Mouse (Mus musculus): Measurements from ENCODE around the gene Lrrc38. TPM values are rescaled to one million over a fixed set of nuclear protein-coding genes. Genes with fewer than 3 reads are reported as not detected.
"Not testable (repeated sequence)": the region's sequence is repeated elsewhere in the genome, so short reads cannot be mapped to it uniquely, and the experiment has no call there.

The Lrrc38 gene
- 1 to 10 TPM; 1.2 TPM for total RNA-seq (2021)

DNA sequence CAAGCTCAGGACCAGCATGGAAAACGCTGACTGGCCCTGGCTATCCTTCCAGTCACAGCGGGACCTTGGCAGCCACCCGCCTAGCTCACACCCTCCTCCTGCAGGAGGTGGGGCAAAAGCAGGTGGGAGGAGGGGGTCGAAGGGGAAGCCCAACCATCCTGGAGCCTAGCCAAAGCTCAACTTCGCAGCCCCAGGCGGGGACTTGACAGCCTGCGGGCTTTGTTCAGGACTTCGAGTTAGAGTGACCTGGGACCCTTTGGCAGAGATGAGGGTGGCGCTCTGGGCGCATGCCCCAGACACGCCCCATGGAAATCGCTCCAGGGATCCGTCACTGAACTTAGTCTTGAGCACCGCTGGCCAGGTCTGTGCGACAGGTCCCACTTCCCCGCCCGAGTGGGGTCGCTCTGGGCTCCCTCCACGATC, at the start of gene Lrrc38:
Gene Lrrc38 (plus strand): TSS at position 274 of the 423 bp plus-strand sequence.
- DNase-seq, result peak in 1 of 2 experiments; percentile 9

DNA sequence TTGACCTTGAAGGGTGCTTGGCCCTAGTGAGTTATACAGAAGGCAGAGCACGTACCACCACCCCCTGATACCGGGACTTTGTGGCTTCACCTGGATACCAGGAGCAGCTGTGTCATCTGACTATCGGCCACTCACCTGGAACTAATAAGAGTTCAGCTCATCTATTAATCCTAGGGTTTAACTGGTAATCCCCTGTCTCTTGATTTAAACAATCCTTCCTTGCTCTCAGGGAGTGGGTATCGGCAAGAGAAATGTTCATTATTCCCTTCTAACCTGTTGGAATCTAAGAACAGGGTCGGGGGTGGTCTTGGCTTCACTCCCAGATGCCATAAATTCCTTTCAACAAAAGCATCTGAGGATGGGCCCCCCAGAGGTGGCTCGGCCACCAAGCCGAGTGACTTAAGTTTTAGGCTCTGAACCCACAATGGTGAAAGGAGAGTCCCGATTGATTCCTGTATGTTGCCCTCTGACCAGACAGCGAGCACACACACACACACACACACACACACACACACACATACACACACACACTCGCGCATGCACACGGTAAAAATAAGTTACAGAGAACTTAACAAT, 49.4 kb upstream of the Lrrc38 start:
- no peak for DNase-seq

DNA sequence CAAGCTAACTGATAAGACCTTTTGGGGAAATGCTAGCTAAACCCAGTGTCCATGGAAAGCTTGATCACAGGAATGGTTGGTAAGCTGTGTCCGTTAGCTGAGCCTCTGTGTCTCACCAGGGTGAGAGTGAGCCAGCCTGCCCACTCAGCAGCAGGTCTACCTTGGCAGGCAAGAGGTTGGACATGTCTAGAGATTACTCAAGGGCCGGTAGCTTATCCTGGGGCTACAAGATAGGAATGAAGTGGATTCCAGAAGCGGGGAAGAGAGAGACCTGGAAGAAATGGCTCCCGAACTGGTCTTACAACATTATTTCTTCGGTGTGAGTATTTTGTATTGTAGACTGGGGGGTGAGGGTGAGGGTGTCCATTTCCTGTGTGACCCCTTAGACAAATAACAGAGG, 48.5 kb upstream of the Lrrc38 start:
- no peak for DNase-seq

DNA sequence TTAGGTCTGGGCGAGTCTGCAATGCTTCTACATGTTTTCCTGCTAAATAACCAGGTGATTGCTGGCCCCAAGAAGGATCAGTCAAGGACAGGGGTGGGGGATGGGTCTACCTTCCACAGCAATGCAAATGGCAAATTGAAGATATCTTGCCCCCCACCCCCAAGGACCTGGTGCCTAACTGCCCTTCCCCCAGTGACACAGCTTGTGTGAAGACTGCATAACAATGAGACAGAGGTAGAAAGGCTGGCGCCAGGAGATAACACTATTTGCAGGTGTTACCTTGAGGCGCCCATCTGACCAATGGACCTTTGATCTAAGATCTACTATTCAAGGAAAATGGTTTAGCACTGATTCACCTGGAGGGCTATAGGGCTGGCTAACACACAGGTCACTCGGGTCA, 47.7 kb upstream of the Lrrc38 start:
- DNase-seq, result no peak

DNA sequence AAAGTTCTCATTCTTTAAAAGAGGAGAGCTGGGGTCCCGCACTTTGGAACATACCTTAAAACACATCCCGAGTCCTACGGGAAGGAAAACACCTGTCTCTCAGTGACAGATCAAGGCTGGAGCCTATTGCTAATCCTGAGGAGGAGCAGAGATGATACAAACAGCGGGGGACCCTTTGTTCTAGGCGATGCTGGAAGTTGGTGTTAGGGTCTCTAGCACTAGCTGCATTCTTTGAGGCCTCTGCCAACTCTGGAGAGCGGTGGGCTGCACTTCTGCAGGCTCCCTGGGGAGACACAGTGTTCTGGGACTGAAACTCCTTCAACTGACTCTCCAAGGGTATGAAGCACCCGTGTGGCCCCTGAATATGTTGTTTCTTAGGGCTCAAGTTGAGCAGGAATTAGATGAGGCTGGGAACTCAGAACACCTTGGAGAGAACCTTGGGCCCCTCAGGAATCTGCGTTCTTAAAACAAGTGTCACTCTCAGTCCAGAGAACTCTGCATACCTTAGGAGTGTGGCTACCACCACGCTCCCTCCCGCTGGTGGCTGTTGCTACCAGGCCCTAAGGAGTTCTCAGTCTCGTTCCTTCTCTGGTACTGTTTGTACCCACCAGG, 47.2 kb upstream of the Lrrc38 start:
- no peak for DNase-seq

DNA sequence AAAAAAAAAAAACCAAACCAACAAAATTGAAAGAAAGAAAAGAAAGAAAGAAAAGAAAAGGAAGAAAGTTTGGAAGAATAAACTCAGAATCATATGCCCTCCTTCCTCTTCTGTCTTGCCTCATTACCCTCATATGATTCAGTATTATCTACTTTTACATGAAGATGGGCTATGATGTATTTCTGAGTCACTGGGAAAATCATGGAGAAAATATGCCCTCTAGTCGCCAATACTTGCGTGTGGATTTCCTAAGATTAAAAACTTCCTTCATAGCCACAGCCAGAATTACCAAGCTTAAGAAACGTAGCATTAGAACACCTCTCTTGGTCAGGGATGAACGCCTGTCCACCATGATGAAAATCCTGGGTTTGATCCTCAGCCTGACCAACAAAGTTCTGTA, 44.5 kb upstream of the Lrrc38 start:
- no peak for DNase-seq

DNA sequence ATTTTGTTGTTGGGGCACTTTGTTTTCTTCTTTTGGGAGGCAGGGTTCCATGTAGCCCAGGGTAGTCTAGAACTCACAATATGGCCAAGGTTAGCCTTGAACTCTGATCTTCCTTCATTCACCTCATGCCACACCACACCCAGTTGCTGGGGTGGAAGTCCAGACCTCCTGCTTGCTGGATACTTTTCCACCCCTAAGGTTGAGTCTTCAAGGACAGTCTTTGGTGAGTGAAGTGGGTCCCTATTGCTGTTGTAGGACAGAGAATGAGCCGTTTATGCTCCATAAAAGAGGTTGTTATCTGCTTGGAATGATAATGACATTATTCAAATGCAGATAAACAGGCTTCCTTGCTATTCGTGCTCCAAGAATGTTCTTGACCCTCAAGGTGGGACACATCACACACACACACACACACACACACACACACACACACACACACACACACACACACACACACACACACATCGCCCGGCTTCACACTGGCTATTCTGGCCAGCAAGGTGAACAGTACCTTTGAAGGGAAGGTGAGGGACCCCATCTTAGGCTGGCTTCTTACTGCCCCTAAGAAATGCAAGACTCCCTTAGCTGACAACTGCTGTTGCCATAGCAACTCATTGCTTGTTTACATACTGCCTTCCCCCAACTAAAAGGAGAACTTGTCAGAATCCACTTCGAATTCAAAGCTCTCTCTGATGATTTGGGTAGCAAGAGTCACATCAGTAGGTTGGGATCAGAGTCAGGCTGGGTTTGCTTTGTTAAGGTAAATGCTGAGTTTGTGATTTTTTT, 43.4 kb upstream of the Lrrc38 start:
- DNase-seq, result no peak

DNA sequence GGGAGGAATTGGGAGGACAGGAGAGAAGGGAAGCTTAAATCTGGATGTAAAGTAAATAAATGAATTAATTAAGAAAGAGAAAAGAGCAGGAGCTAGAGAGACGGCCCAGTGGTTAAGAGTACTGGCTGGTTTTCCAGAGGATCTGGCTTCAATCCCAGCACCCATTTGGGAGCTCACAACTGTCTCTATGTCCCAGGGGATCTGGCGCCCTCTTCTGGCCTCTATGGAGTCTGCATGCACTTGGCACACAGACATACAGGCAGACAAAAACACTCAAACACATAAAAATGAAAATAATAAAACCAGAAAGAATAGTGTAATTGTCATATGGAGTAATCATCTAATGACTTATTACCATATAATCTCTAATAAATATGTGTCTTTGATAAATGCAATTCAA, 38.2 kb upstream of the Lrrc38 start:
- DNase-seq, result no peak

DNA sequence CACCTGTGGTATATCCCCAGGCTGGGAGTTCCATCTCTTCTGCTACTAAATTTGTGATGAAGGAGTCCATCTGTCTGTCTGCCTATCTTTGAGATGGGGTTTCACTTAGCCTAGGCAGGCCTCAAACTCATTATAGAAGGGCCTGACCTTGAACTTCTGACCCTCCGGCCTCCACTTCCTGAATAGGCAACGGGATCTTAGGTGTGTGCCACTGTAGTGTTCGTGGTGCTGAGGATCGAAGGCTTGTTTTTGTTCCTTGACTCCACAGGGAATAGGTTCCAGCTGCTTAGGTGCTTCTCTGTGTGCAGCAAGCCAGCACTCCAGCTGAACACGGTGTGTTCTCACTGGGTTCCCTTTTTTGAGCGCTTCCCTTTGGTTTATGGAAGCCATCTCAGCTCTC, 36.3 kb upstream of the Lrrc38 start:
- no peak for DNase-seq

DNA sequence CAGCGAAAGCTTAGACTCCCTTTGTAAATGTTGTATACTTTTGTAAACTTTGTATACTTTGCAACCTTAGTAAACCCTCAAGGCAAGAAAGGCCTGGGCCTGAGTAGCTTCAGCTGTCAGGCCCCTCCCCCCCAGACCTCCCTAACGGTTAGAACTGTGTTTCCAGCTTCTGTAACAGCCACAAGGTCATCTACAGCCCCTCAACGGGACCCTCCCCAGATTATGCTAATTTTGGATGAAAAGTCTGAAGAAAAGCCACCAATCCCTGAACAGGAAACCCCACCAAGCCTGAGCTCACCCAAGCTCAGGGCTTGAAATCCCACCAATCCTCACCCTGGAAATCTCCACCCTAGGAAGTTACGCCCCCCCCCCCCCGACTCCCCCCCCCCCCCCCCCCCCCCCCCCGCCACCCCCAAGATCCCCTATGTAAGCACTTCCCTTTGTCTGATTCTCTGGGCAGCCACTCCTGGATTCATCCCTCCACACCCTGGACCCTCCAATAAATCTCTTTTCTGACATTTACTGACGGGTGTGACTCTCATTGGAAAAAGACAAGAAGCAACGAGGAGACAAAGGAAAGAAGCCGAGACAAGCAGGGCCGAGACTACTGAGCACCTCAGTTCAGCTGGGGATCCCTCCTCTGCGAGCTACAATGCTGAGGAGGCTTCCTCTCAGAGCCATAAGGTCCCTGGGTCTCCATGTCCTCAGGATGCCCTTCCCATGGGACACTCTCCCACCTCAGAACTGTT, 25.2 kb upstream of the Lrrc38 start:
- no peak for DNase-seq

DNA sequence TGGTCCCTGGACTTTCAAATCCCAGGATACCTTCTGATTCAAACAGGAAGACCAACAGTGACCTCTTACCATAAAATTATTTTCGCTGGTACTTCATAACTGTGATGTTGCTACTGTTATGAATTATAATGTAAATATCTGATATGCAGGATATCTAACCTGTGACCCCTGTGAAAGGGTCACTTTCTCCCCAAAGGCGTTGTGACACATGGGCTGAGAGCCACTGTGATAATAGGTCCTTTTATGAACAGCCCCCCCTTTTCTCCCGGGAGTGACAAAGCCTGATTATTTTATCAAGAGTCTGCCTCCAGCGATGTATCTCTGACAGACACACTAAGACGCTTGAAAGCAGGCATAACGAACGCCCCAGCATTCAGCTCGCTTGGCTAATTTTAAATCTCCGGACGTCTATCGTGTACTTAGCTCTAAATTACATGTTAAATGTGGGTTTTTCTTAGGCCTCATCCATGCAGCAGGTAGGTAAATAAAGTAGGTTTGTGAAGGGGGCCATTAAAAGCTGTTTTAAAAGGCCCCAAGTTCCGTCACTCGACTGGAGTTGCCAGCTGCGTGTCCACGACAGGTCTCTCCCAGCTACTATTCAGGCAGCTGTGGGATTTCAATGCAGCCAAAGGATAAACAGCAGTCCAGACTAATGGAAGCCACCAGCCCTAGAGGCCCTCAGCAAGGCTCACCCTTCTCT, 24.5 kb upstream of the Lrrc38 start:
- DNase-seq, result no peak

DNA sequence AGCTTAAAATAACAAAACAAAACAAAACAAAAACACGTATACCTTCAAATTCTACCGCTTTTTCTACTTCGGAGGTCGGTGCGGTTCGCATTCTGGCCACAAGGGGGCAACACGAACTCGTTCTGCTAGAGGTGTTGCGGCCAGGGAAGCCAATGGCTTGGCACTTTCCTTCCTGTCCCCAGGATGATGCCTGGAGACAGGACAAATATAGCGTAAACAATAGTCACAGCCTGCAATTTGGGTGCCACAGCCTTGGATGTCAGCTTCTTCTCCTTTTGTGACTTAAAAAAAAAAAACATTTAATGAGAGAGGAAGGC, 24.0 kb upstream of the Lrrc38 start:
- peak; percentile 67 to 78 for DNase-seq

DNA sequence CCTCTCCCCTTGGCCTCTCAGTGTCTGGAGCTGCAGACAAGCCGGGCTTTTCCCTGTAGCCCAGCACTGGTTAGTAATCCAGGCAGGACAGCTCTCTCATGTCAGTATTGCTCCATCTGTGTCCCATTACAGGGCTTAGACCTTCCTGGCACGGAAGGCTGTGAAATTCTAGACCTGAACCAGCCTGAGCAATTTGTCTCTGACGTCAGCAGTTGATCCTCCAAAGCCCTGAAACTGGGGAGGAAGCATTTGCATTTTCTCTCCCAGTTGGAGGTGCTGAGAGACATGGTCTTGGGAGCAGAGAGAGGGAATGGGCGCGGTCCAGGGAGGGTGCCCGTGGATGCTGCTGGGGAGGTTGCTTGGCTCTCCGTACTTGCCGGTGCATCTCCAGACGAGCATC, 19.0 kb upstream of the Lrrc38 start:
- DNase-seq, result no peak

DNA sequence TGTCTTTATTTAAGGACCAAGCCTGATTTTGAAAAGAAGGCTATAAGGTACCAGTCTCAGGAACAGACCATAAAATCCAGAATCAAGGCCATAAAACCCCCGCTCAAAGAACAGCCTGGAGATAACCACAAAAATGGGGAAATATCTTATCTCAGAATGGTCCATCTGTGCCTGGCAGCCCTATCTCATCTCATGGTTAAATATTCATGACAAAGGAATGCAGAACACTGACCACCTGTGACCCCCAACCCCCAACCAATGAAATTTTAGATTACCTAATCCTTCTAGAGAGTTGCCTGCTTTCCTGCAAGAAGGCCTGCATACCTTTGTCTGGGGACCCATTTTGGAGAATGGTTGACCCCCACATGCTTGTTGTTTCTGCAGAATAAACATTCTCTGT, 17.8 kb upstream of the Lrrc38 start:
- DNase-seq, result no peak

DNA sequence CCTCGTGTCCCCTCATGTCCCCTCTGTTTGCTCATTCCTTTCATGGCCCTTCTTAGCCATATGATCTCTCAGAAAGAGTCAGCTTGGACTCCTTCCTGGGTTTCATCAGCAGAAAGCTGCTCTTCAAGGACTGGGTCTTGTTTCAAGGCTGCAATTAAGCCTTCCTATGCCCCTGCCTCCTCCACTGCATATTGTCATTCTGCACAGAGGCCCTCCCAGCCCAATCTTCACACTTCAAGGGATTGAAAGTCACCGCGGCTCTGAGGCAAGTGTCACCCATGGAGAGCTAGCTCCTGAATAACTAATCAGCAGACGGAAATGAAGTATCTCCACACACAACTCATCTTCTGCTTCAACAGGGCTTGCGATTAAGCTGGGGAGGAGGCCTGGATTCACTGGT, 15.4 kb upstream of the Lrrc38 start:
- no peak for DNase-seq

DNA sequence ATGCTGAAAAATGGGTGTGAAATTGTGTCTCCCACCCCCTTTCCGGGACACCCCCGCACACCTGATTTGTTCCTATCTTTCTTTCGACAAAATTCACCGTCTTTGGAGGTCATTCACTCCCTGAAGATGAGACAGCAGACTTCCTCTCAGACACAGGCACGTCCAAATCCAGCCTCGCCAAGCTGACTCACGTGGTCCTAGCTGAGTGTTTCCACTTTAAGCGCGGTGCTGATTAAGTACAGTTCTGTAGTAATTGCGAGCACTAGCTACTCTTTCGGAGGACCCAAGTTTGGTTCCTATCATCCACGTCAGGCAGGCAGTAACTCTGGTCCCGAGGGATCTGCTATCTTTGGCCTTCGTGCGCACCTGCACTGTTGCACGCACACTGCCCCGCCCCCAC, 14.6 kb upstream of the Lrrc38 start:
- no peak for DNase-seq

DNA sequence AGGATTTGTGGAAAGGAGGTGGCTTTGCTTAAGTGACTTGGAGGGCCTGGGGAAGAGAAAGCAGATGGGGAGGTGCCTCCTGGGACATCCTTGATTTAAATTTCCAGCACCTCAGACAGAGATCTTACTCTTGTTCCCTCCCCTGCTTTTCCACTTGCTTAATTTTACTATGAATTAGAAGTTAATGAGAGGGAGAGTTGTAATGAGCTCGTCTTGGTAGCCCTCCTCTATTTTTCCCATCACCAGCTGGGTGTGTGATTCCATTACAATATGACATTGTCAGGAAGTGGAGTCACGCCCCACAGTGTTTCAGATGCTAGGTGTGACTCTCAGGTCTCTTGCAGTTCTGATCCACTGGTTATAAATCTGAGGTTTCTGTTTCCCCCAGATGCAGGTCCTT, 13.5 kb upstream of the Lrrc38 start:
- no peak for DNase-seq

DNA sequence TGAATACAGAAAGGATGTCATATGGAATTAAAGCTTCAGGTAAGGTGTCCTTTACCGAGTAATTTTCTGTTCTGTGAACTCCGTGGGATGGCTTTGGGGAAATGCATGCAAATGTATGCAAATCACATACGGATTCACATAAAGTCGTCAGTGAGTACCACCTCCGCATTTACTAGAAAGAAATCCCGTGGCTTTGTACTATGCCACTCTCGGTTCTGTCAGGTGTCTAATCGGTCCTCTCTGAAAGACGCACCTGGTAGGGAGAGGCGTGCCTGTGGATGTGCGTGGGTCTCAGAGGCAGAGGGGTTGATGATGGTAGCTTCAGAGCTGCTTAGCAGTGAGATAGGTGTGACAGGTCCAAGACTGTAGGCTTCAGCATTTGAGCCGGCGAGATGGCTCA, 9.7 kb upstream of the Lrrc38 start:
- no peak for DNase-seq

DNA sequence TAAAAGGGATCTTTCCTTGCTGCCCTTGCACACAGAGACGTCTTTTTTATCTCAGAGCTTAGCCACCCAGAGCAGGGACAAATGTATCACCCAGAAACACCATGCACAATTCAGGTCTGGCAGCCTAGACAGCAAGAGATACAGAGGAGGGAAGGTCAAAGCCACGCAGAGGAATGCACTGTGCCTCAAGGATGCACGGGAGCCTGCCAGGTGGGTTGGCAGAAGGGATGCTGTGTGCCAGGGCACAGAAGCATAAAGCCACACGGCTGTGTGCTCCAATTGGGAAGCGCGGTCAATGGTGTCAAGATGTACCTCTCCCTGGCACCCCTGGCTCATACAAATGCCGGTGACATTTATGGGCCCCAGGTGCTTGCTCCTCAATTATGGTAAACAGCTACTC, 8.1 kb upstream of the Lrrc38 start:
- no peak for DNase-seq

DNA sequence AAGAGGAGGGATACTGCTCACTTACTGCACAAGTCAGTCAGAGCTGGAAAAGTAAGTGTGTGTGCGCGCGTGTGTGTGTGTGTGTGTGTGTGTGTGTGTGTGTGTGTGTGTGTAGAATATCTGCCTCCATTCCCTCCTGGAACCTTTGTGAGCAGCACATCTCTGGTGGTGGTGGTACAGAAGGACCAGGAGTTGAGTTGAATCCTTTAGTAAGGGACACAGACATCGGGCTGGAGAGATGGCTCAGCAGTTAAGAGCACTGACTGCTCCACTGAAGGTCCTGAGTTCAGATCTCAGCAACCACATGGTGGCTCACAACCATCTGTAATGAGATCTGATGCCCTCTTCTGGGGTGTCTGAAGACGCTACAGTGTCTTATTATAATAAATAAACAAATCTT, 4.1 kb upstream of the Lrrc38 start:
- not testable (repeated sequence) for DNase-seq

DNA sequence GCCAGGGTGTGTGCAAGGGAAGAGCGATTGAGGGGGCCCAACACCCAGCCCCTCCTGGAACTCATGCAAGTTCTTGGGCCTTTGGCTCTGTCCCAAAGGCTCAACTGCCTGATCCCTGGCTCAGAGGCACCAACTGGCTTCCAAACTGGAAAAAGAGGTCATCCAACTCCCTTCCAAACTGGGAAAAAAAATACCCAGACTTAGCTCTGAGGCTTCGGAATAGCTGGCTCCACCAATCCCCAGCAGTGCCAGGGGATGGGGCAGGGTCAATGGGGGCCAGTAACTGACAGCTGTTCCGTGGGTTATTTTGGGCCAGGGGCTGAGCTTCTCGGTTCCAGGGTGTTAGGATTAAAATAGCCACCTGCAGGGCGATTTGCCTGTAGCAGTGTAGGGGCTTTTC, 879 bp upstream of the Lrrc38 start:
- no peak for DNase-seq

DNA sequence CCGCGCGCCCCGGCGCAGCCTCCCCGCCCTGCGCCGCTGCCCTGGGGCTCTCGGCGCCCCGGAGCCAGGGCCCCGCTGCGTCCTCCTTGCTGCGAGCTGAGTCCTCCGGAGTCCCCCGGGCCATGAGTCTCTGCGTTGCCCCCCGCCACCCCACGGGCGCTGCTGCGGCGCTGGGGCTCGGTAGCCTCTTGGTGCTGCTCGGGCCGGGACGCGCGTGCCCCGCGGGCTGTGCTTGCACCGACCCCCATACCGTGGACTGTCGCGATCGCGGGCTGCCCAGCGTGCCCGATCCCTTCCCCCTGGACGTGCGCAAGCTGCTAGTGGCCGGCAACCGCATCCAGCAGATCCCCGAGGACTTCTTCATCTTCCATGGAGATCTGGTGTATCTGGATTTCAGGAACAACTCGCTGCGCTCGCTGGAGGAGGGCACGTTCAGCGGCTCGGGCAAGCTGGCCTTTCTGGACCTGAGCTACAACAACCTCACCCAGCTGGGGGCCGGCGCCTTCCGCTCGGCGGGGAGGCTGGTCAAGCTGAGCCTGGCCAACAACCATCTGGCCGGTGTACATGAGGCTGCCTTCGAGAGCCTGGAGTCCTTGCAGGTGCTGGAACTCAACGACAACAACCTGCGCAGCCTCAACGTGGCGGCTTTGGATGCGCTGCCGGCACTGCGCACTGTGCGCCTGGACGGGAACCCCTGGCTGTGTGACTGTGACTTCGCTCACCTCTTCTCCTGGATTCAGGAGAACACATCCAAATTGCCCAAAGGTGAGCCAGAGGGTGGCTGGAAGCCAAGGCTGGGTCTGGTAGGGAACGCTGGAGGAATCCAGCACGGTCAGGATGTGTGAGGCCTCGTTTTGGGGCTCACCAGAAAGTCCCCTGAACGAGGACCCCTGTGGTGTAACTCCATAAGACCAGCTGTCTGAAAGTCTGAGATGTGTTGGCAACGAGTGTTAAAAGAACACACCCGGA, 774 bp downstream of the Lrrc38 start:
- DNase-seq, result no peak

Data from layer of hippocampus, postnatal 36 days (tissue).